Mouse (Mus musculus): ENCODE measurements around the gene Ntmt1. TPM values are rescaled to one million over a fixed set of nuclear protein-coding genes. Genes with fewer than 3 reads are reported as not detected.

Gene Ntmt1
- polyA plus RNA-seq, 1 experiment from 2014 or later = 121 TPM

DNA sequence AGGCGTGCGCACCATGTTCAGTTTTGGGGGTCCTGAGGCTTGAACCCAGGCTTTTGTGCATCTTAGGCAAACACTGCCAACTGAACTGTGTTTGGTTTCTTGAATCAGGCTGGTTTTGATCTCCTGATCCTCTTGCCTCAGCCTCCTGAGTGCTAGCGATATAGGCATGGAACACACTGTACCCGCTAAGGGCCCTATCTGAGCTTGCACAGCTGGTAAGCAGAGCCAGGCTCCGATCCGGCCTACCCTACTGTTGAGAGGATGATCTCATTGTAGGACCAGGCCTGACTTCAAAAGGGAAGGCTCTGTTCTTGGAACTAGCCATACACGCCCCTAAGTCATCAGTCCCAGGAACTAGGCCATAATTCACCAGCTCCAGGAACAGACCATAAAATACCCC is 2.9 kb downstream of the Ntmt1 start:
- Histone ChIP-seq H3K9ac (replicated peaks; ENCODE audit: low read depth, low read length) (no peak overlapping the region), H3K27me3 (replicated peaks; ENCODE audit: control insufficient read depth, insufficient read depth, low read length) (no peaks in the 10 kb centered on the region), H3K4me3 (replicated peaks; ENCODE audit: low read length) (no peak overlapping the region), H3K36me3 (ENCODE audit: control insufficient read depth, insufficient read depth) (peaks cover 8% of the 10 kb centered on the region), H3K4me1 (replicated peaks; ENCODE audit: control insufficient read depth, insufficient read depth, low read length) (peaks cover 28% of the 10 kb centered on the region), H3K9me3 (ENCODE audit: control insufficient read depth, low read length) (no peaks in the 10 kb centered on the region), H3K27ac (ENCODE audit: low read length) (no peak overlapping the region), H3K4me2 (ENCODE audit: low read length) (no peak overlapping the region)
- no peak for ATAC-seq
- whole genome bisulfite sequencing = 88% methylated on average over 7 of the region's 7 CpGs

DNA sequence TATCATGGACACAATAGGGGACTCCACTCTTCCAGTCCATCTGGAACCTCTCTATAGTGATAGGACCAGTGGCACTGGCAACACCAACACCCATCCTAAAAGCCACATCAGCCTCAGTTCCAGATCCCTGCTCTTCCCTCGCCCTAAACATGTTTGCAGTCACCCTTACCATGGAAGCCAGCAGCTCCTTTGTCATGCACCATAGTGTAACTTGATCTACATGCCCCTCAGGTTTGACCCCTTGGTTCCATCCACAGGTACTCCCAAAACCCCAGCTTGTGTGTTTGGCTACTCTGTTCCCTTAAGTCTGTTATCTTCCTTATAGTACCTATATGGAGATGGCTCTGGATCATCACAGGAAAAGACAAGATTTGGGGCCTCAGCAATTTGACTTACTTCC is 8.8 kb downstream of the Ntmt1 start:
- H3K27ac ChIP-seq (ENCODE audit: low read length) = no peak overlapping the region
- H3K36me3 ChIP-seq (ENCODE audit: control insufficient read depth, insufficient read depth) = peaks cover 26% of the 10 kb centered on the region
- 0 out of 2 replicates have a peak, but pooled peaks cover 2% of the 10 kb centered on the region for H3K9me3 ChIP-seq (ENCODE audit: control insufficient read depth, low read length)
- H3K4me3 ChIP-seq (replicated peaks; ENCODE audit: low read length) = no peak overlapping the region
- H3K4me2 ChIP-seq (ENCODE audit: low read length) = no peak overlapping the region
- 85% methylated on average over 1 of the region's 1 CpGs for whole genome bisulfite sequencing
- no peak for ATAC-seq
- no peaks in the 10 kb centered on the region for H3K27me3 ChIP-seq (replicated peaks; ENCODE audit: control insufficient read depth, insufficient read depth, low read length)
- H3K4me1 ChIP-seq (replicated peaks; ENCODE audit: control insufficient read depth, insufficient read depth, low read length) = no peaks in the 10 kb centered on the region
- no peak overlapping the region for H3K9ac ChIP-seq (replicated peaks; ENCODE audit: low read depth, low read length)

- 93% methylated on average over 5 of the region's 5 CpGs for WGBS
- no peak for ATAC-seq
- H3K36me3 ChIP-seq (ENCODE audit: control insufficient read depth, insufficient read depth) = peaks cover 42% of the 10 kb centered on the region
Observed at GRCm38 (mm10) chr2:30819873-30820272, 12.2 kb downstream of the Ntmt1 start.

GRCm38 (mm10) chr2:30821073-30821472 is 13.4 kb downstream of the Ntmt1 start:
- 0 out of 2 replicates have a peak, but pooled peaks cover 7% of the 10 kb centered on the region for H3K4me1 ChIP-seq (replicated peaks; ENCODE audit: control insufficient read depth, insufficient read depth, low read length)
- no peak overlapping the region for H3K9ac ChIP-seq (replicated peaks; ENCODE audit: low read depth, low read length)
- H3K36me3 ChIP-seq (ENCODE audit: control insufficient read depth, insufficient read depth) = peaks cover 43% of the 10 kb centered on the region
- H3K27ac ChIP-seq (ENCODE audit: low read length) = no peak overlapping the region
- ATAC-seq = no peak
- no peaks in the 10 kb centered on the region for H3K27me3 ChIP-seq (replicated peaks; ENCODE audit: control insufficient read depth, insufficient read depth, low read length)
- 0 out of 2 replicates have a peak, but pooled peaks cover 2% of the 10 kb centered on the region for H3K9me3 ChIP-seq (ENCODE audit: control insufficient read depth, low read length)
- WGBS = 96% methylated on average over 3 of the region's 3 CpGs
- H3K4me2 ChIP-seq (ENCODE audit: low read length) = no peak overlapping the region
- H3K4me3 ChIP-seq (replicated peaks; ENCODE audit: low read length) = no peak overlapping the region

More at GRCm38 (mm10) chr2:30819873-30820272, 12.2 kb downstream of the Ntmt1 start:
- no peak overlapping the region for H3K4me2 ChIP-seq (ENCODE audit: low read length)
- no peak overlapping the region for H3K4me3 ChIP-seq (replicated peaks; ENCODE audit: low read length)
- no peak overlapping the region for H3K9ac ChIP-seq (replicated peaks; ENCODE audit: low read depth, low read length)
- H3K4me1 ChIP-seq (replicated peaks; ENCODE audit: control insufficient read depth, insufficient read depth, low read length) = 0 out of 2 replicates have a peak, but pooled peaks cover 7% of the 10 kb centered on the region
- H3K9me3 ChIP-seq (ENCODE audit: control insufficient read depth, low read length) = 0 out of 2 replicates have a peak, but pooled peaks cover 2% of the 10 kb centered on the region
- no peaks in the 10 kb centered on the region for H3K27me3 ChIP-seq (replicated peaks; ENCODE audit: control insufficient read depth, insufficient read depth, low read length)
- no peak overlapping the region for H3K27ac ChIP-seq (ENCODE audit: low read length)

- Histone ChIP-seq H3K4me2 (ENCODE audit: low read length) (no peak overlapping the region), H3K27ac (ENCODE audit: low read length) (no peak overlapping the region), H3K27me3 (replicated peaks; ENCODE audit: control insufficient read depth, insufficient read depth, low read length) (no peaks in the 10 kb centered on the region), H3K9me3 (ENCODE audit: control insufficient read depth, low read length) (0 out of 2 replicates have a peak, but pooled peaks cover 2% of the 10 kb centered on the region), H3K4me1 (replicated peaks; ENCODE audit: control insufficient read depth, insufficient read depth, low read length) (peaks cover 19% of the 10 kb centered on the region), H3K9ac (replicated peaks; ENCODE audit: low read depth, low read length) (no peak overlapping the region), H3K36me3 (ENCODE audit: control insufficient read depth, insufficient read depth) (peaks cover 43% of the 10 kb centered on the region), H3K4me3 (replicated peaks; ENCODE audit: low read length) (no peak overlapping the region)
- whole genome bisulfite sequencing = 90% methylated on average over 8 of the region's 8 CpGs
- no peak for ATAC-seq
Observed at GRCm38 (mm10) chr2:30822460-30822859, 14.8 kb downstream of the Ntmt1 start.

GRCm38 (mm10) chr2:30823385-30824153 is 15.9 kb downstream of the Ntmt1 start:
- Histone ChIP-seq H3K4me1 (replicated peaks; ENCODE audit: control insufficient read depth, insufficient read depth, low read length) (peaks cover 22% of the 10 kb centered on the region), H3K27ac (ENCODE audit: low read length) (no peak overlapping the region; the same call in 1 of the 2 replicates), H3K9me3 (ENCODE audit: control insufficient read depth, low read length) (0 out of 2 replicates have a peak, but pooled peaks cover 2% of the 10 kb centered on the region), H3K36me3 (ENCODE audit: control insufficient read depth, insufficient read depth) (peaks cover 43% of the 10 kb centered on the region), H3K27me3 (replicated peaks; ENCODE audit: control insufficient read depth, insufficient read depth, low read length) (no peaks in the 10 kb centered on the region), H3K9ac (replicated peaks; ENCODE audit: low read depth, low read length) (no peak overlapping the region), H3K4me2 (ENCODE audit: low read length) (no peak overlapping the region), H3K4me3 (replicated peaks; ENCODE audit: low read length) (no peak overlapping the region)
- ATAC-seq = peak; percentile 47
- WGBS = 63% methylated on average over 13 of the region's 13 CpGs

- Histone ChIP-seq H3K36me3 (ENCODE audit: control insufficient read depth, insufficient read depth) (peaks cover 24% of the 10 kb centered on the region), H3K27me3 (replicated peaks; ENCODE audit: control insufficient read depth, insufficient read depth, low read length) (no peaks in the 10 kb centered on the region), H3K27ac (ENCODE audit: low read length) (0 out of 2 replicates have a peak overlapping the region, but pooled peaks have one; percentile 24), H3K9me3 (ENCODE audit: control insufficient read depth, low read length) (no peaks in the 10 kb centered on the region), H3K4me3 (replicated peaks; ENCODE audit: low read length) (peak overlapping the region; percentile 95), H3K4me2 (ENCODE audit: low read length) (peak overlapping the region; percentile 87), H3K9ac (replicated peaks; ENCODE audit: low read depth, low read length) (peak overlapping the region; percentile 89), H3K4me1 (replicated peaks; ENCODE audit: control insufficient read depth, insufficient read depth, low read length) (peaks cover 22% of the 10 kb centered on the region)
- WGBS = 37% methylated on average over 26 of the region's 26 CpGs
- no peak for ATAC-seq
Observed at GRCm38 (mm10) chr2:30826825-30827748, 19.5 kb downstream of the Ntmt1 start.

DNA sequence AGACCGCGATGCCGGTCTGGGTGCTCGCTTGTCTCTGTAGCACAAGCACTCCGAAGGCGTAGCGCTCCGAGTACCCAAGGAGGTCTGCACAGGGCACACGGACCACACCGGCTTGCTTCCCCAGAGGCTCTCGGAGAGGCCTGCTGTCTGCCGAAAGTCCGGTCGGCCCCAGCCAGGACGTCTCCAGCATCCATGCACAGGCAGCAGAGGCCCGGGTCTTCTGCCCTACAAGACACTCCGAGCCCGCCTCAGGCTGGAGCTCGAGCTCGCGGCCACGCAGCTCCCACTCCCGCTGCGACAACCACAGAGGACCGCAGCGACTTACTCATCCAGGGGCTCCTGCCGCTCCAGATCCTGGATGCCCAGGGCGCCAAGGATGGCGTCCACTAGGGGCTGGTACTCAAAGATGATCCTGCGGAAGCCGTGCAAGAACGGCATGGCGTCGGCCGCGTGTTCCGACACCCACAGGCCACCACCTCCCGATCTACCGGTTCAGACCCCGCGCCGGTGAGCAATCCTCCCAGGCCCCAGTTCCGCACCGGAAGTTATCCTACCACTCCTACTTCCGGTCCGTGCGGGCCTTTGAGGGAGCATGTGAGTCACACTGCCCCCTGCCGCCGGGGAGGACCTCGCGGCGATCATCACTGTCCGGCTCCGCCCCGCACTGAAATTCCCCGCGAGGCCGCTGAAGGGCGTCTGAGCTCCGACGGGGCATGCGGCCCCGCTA is 20.3 kb downstream of the Ntmt1 start:
- Histone ChIP-seq H3K36me3 (ENCODE audit: control insufficient read depth, insufficient read depth) (peaks cover 18% of the 10 kb centered on the region), H3K27me3 (replicated peaks; ENCODE audit: control insufficient read depth, insufficient read depth, low read length) (no peaks in the 10 kb centered on the region), H3K4me2 (ENCODE audit: low read length) (peak overlapping the region; percentile 87), H3K4me3 (replicated peaks; ENCODE audit: low read length) (peak overlapping the region; percentile 95), H3K27ac (ENCODE audit: low read length) (0 out of 2 replicates have a peak overlapping the region, but pooled peaks have one; percentile 24), H3K9me3 (ENCODE audit: control insufficient read depth, low read length) (no peaks in the 10 kb centered on the region), H3K4me1 (replicated peaks; ENCODE audit: control insufficient read depth, insufficient read depth, low read length) (peaks cover 22% of the 10 kb centered on the region), H3K9ac (replicated peaks; ENCODE audit: low read depth, low read length) (peak overlapping the region; percentile 89)
- WGBS = under 1% methylated on average over 63 of the region's 63 CpGs
- ATAC-seq = peak; percentile 93

All from forebrain, embryonic 16.5 days (tissue).